In the genomic region with DNA sequence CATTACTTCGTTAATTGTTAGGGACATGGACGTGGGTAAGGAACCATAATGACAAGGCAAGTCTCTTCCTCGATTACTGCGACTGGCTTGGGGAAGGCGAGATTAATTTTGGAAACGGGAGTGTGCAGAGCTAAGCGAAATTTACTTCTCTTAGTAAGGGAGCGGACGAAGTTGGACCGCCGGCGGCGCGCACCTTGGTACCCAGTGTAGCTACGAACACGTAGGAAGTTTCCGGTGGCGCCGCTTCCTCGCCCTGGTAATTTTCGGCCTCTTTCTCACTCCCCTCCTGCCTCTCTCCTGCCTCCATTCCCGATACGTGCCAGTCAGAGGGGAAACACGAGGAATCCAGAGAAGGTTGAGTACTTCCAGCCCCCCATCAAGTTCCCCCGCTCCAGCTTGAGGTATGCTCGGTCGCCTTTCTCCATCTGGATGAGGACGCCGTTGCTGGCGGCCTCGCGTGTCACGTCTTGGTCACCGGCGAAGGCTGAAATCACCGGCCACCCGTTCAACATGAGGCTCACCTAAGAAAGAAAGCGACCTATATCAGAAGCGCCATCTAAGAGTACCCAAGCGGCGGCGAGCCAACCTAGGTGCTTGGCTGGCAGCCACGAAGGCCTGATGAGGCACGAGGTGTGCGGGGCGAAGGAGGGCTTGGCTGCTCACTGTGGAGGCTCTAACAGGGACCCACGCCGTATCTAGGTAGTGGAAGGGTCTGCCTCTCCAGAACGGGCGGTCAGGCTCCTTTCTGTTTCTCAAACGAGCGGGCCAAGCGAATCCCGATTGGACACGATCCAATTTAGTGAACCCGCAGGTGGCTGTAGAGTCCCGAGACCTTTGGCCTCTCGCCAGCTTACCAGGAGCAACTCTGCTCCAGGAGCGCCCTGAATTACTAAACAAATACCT, we compare ENCODE assay signal across 10 mouse cellular contexts. TPM values are rescaled to one million over a fixed set of nuclear protein-coding genes. Genes with fewer than 3 reads are reported as not detected.
DNase-seq lines count a peak whose midpoint lies in the region; TF ChIP-seq lines count a peak whose summit lies in the region.
"Had no signal": no experiment of that assay in that cellular context is flagged by ENCODE, and none has a peak within 500 bp of the region (broad histone marks: within the 10 kb centered on the region; RNA-seq: fewer than 3 reads in every experiment).

No protein-coding gene starts in this region.

- TF ChIP-seq CTCF in left cerebral cortex, adult 2 months (IDR thresholded peaks at IDR 0.05) = no peak

- no peak overlapping the region for H3K27ac ChIP-seq in left cerebral cortex, adult 2 months
- peak overlapping the region; percentile 63 for H3K27ac ChIP-seq in limb, embryonic 10.5 days
- H3K27ac ChIP-seq: macrophage had no signal

- H3K36me3 ChIP-seq in limb, embryonic 10.5 days = no peaks in the 10 kb centered on the region

- no peaks in the 10 kb centered on the region for H3K9me3 ChIP-seq in limb, embryonic 10.5 days (replicated peaks)

- peaks cover 60% of the 10 kb centered on the region for H3K4me1 ChIP-seq in limb, embryonic 10.5 days

- under 1% methylated on average over 59 of the region's 59 CpGs for whole genome bisulfite sequencing in limb, embryonic 10.5 days

- peaks cover 100% of the 10 kb centered on the region for H3K27me3 ChIP-seq in limb, embryonic 10.5 days (ENCODE audit: low read depth, poor library complexity, severe bottlenecking)

- peak overlapping the region; percentile 2; the same call in 1 of the 2 replicates for H3K4me3 ChIP-seq in left cerebral cortex, adult 2 months
- H3K4me3 ChIP-seq in limb, embryonic 10.5 days = peak overlapping the region; percentile 66

- intact Hi-C loops in left cerebral cortex, adult 2 months (cut with DNase I) = loop anchor here (5.0 kb wide), 3 partner anchors 42 to 538 kb away; no protein-coding TSS in a partner anchor
- intact Hi-C loops in left cerebral cortex, postnatal 14 days (cut with DNase I) = loop anchor here (5.0 kb wide), 1 partner anchor 42 kb away; no protein-coding TSS in a partner anchor
- intact Hi-C loops in heart, postnatal 10 days (cut with DNase I) = no loop called here

- DNase-seq in left cerebral cortex, adult 2 months (ENCODE audit: extremely low spot score in 1 of 2, low spot score in 2 of 2) = no peak
- no peak for DNase-seq in left cerebral cortex, postnatal 14 days (ENCODE audit: low spot score in 2 of 2)
- DNase-seq in cerebellum, postnatal 25 days = peak; percentile 94 to 95
- peak; percentile 13 to 18 for DNase-seq in heart, postnatal 10 days
- peak; percentile 73 for DNase-seq in limb, embryonic 10.5 days (ENCODE audit: low spot score)
- DNase-seq in skeletal muscle tissue, adult 2 months (ENCODE audit: low read depth, low spot score) = peak; percentile 6
- no peak for DNase-seq in MN1 (ENCODE audit: low spot score)
- DNase-seq in spleen, postnatal 14 days (ENCODE audit: low spot score in 2 of 2) = no peak

RNA-seq across cellular contexts. Expression of a gene that starts 2.2 kb away (rescaled TPM):
- 1 to 10 TPM; 7.4 to 9.0 TPM for total RNA-seq in left cerebral cortex, adult 2 months (2021)
- total RNA-seq in left cerebral cortex, postnatal 14 days (2021) = 10 to 100 TPM; 16.5 to 22.8 TPM
- under 1 TPM; 0.15 to 0.19 TPM for total RNA-seq in heart, postnatal 10 days (2021)
- polyA plus RNA-seq in limb, embryonic 10.5 days (2016; fragmentation: Nextera tagmentation; extraction: Ambion mirVana) = 1.8 and 2.1 TPM in 2 replicates
- total RNA-seq: CH12.LX had no signal
- polyA plus RNA-seq: macrophage had no signal

Comparison
In these comparisons a context has a peak if more than half of its experiments do, and no peak if none do; other contexts are left out.
1. DNase-seq: peak in cerebellum, postnatal 25 days (2 of 2), heart, postnatal 10 days (2 of 2), limb, embryonic 10.5 days (single experiment) and skeletal muscle tissue, adult 2 months (single experiment); none in left cerebral cortex, adult 2 months (0 of 2), left cerebral cortex, postnatal 14 days (0 of 2), MN1 (single experiment) and spleen, postnatal 14 days (0 of 2).
2. RNA of a gene that starts 2.2 kb away (total RNA-seq): 16.5 to 22.8 TPM in left cerebral cortex, postnatal 14 days and 7.4 to 9.0 TPM in left cerebral cortex, adult 2 months; 0.15 to 0.19 TPM in heart, postnatal 10 days; every median in the first group is over 4 times any median in the second.